Mouse (Mus musculus) hindbrain, embryonic 12.5 days (tissue): Measurements from ENCODE around the gene Mtif2. TPM values are rescaled to one million over a fixed set of nuclear protein-coding genes. Genes with fewer than 3 reads are reported as not detected.

Source experiments
- ATAC-seq: fragments of 200-750 bp; cut with Nextera tagmentation; 2 replicates; pipeline ENCODE4 v1.8.0; 2017; ENCODE audit warnings: moderate TSS enrichment; ENCODE audit not compliant: low FRiP score
- H3K27ac ChIP-seq: fragments of 300-500 bp; sonication (generic); 2 replicates; pipeline ENCODE4 v1.5.1; 2016; ENCODE audit warnings: mild to moderate bottlenecking
- H3K27me3 ChIP-seq: fragments of 300-500 bp; sonication (generic); 2 replicates; pipeline ENCODE4 v1.6.1; 2016; ENCODE audit warnings: mild to moderate bottlenecking
- H3K36me3 ChIP-seq: fragments of 300-500 bp; sonication (generic); 2 replicates; pipeline ENCODE4 v1.6.1; 2016; ENCODE audit warnings: mild to moderate bottlenecking
- H3K4me1 ChIP-seq: fragments of 300-500 bp; sonication (generic); 2 replicates; pipeline ENCODE4 v1.6.1; 2016
- H3K4me2 ChIP-seq: fragments of 300-500 bp; sonication (generic); replicated peaks from 2 replicates; pipeline ENCODE4 v1.6.1; 2016; ENCODE audit warnings: mild to moderate bottlenecking
- H3K4me3 ChIP-seq: fragments of 300-500 bp; sonication (generic); 2 replicates; pipeline ENCODE4 v1.5.1; 2016; ENCODE audit warnings: mild to moderate bottlenecking
- H3K9ac ChIP-seq: fragments of 300-500 bp; sonication (generic); 2 replicates; pipeline ENCODE4 v1.6.1; 2016; ENCODE audit warnings: mild to moderate bottlenecking, moderate library complexity
- H3K9me3 ChIP-seq: fragments of 300-500 bp; sonication (generic); replicated peaks from 2 replicates; pipeline ENCODE4 v1.6.1; 2016; ENCODE audit warnings: mild to moderate bottlenecking
- WGBS: fragments of 180-500 bp; shearing (Covaris S2); methylation state at CpG from one replicate; pipeline ENCODE4 v1.1.7; 2016; 5-methylcytosine and 5-hydroxymethylcytosine counted together
- polyA plus RNA-seq: library from polyadenylated mRNA; unstranded; fragments of >200 nt; fragmentation: Nextera tagmentation; extraction: Ambion mirVana; gene quantifications from 2 replicates; pipeline ENCODE4 v1.2.1, GENCODE M21; 2016

The Mtif2 gene
- 54.7 and 54.8 TPM in 2 replicates for polyA plus RNA-seq

DNA sequence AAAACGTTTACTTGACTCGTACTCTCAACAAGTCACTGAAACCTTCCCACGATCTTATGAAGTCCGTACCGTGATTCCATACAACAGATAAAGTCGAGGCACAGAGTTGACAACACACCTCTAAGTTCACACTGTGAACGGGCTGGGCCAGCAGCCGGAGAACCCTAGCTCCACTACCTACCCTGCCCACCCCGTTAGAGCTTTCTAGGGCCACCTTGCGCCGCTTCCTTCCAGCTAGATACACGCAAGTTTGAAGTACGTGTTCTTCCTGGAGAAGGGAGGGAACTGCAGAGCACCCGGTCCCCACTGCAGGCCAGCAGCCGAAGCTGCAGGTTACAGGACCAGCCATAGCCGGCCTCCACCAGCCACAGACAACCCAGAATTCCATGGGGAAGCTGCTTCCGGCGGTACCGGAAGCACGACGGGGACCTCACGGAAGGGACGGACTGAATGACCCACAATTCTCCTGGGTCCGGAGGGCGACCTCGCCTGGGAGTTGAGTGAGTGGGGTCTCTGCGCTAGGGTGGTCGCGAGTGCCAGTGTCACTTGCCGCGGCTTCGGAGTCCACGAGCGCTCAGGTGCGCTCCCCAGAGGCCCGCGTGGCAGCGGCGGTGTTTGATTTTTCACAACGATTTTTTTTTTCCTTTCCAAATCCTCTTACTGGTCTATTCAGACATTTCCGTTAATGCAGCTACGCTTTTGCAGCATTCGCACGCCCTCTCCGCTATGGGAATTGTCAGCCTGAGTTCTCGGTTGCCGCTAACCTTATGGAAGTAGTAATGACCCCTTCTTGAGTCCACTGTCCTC lies at the start of gene Mtif2:
Gene Mtif2, plus strand, starts transcription at position 421 of the 807 bp plus-strand sequence.
- peak; percentile 96 for ATAC-seq
- Histone ChIP-seq H3K9ac (peak within 1 kb of the TSS; percentile 77), H3K9me3 (no peaks in the 10 kb centered on the region), H3K36me3 (peaks cover 5% of the 10 kb centered on the region), H3K4me1 (peaks cover 11% of the 10 kb centered on the region), H3K27ac (peak within 1 kb of the TSS; percentile 82), H3K4me3 (peak within 1 kb of the TSS; percentile 72), H3K27me3 (no peaks in the 10 kb centered on the region), H3K4me2 (peak within 1 kb of the TSS; percentile 75)
- 2% methylated on average over 47 of the region's 47 CpGs for WGBS

DNA sequence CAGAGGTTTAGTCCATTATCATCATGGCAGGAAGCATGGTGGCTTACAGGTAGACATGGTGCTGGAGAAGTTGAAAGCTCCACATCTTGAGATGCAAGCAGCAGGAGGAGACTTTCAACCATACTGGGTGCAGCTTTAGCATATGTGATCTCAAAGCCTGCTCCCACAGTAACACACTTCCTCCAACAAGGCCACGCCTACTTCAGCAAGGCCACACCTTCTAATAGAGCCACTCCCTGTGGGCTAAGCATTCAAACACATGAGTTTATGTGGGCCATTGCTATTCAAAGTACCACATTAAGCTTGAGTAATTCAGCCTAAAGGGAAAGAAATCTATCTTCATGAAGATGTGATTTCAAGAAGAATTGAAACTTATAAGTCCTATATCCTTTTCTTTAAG lies 33.1 kb upstream of the Mtif2 start:
- no peaks in the 10 kb centered on the region for H3K9me3 ChIP-seq
- H3K36me3 ChIP-seq, result peaks cover 25% of the 10 kb centered on the region
- no peak overlapping the region for H3K27ac ChIP-seq
- WGBS, result 97% methylated on average over 1 of the region's 1 CpGs
- no peak overlapping the region for H3K4me2 ChIP-seq
- no peaks in the 10 kb centered on the region for H3K27me3 ChIP-seq
- ATAC-seq, result no peak
- H3K4me3 ChIP-seq, result no peak overlapping the region
- no peak overlapping the region for H3K9ac ChIP-seq
- H3K4me1 ChIP-seq, result no peaks in the 10 kb centered on the region

DNA sequence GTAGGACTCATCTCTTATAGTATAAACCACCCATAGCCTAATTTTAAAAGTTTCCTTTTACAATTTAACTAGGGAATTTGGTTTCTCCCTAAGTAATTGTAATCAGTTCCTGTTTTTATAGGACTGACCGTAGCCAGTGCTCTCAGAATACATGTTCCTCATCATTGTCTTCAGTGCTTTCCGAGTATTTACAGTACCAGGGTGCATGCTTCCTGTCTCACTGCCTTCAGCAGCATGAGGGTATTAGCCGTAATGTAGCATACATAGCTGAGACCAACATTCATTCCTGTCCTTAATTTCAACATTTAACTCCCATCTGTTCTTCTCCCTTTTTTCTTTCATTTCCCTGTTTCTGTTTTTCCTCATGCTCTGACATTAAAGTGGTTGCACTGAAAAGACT lies 29.2 kb upstream of the Mtif2 start:
- Histone ChIP-seq H3K27me3 (no peaks in the 10 kb centered on the region), H3K9ac (no peak overlapping the region), H3K4me1 (no peaks in the 10 kb centered on the region), H3K4me2 (no peak overlapping the region), H3K9me3 (no peaks in the 10 kb centered on the region), H3K27ac (no peak overlapping the region), H3K36me3 (peaks cover 36% of the 10 kb centered on the region), H3K4me3 (no peak overlapping the region)
- 82% methylated on average over 3 of the region's 3 CpGs for WGBS
- no peak for ATAC-seq

DNA sequence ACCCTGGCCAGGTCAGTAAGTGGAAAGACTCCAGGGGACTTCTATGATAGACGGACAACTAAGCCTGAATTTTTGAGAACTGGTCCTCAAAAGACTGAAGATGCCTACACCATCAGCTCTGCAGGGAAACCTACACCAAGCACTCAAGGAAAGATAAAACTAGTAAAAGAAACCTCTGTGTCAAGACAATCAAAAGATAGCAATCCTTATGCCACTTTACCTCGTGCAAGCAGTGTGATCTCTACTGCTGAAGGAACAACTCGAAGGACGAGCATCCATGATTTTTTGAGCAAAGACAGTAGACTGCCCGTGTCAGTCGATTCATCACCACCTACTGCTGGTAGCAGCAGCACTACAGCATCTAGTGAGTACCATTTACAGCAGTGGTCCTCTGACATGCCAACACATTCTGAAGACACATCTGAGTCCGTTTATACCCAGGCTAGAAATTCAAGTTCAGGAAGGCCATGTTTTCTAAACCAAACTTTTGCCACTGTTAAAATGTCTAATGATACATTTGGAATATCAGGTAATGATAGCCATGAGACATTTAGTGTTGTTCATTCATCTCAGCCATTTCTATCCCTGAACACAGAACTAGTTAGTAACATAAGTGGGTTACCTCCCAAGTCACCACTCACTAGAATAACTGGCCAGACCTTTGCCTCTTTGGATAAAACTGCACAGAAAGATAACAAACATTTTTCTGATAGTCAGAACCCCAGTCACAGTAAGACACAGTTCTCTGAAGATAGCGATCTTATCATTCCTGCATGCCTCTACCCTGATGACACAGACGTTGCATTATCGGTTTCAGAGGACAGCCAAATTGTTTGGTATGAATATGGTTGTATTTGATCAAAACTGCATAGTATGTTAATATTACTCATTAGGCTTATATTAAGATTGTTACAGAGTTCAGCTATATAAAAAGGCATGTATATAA lies 22.0 kb upstream of the Mtif2 start:
- 94% methylated on average over 10 of the region's 10 CpGs for WGBS
- H3K4me3 ChIP-seq, result no peak overlapping the region
- H3K4me1 ChIP-seq, result no peaks in the 10 kb centered on the region
- H3K27me3 ChIP-seq, result no peaks in the 10 kb centered on the region
- ATAC-seq, result no peak
- H3K36me3 ChIP-seq, result peaks cover 40% of the 10 kb centered on the region
- no peaks in the 10 kb centered on the region for H3K9me3 ChIP-seq
- no peak overlapping the region for H3K4me2 ChIP-seq
- no peak overlapping the region for H3K9ac ChIP-seq
- H3K27ac ChIP-seq, result no peak overlapping the region

DNA sequence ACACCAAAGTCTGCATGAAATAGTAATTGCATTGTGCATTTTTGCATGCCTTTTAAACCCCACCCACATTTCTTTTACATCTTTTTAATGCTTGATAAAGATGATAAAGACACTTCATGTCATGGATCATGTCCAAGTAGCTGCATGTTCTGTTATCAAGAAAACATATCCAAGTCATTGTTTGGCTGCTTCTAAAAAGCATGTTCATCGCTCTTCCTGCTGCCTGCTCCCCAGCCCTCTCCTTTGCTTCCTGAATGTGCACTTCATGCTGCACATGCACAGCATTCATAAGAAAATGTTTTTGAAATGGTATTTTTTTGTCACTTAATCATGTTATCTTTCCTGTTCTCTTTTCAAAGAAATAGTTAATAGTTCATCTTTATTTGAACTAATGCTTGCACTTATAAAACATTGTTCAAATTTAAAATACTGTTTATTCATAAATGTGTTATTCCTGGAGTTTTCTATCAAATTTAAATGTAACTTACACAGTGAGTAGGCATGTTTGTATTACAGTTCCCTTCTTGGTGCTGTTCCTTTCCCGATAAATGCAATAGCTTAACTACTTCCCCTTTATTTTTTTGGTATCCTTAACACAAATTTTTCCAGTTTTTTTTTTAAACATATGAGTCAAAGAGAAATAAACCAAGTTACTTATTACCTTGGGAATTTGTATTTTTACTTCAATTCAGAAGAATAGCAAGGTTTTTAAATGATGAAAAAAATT lies 21.1 kb upstream of the Mtif2 start:
- H3K4me2 ChIP-seq, result no peak overlapping the region
- 94% methylated on average over 2 of the region's 2 CpGs for WGBS
- H3K4me3 ChIP-seq, result no peak overlapping the region
- no peak for ATAC-seq
- no peaks in the 10 kb centered on the region for H3K9me3 ChIP-seq
- peaks cover 35% of the 10 kb centered on the region for H3K36me3 ChIP-seq
- no peak overlapping the region for H3K27ac ChIP-seq
- no peaks in the 10 kb centered on the region for H3K27me3 ChIP-seq
- H3K9ac ChIP-seq, result no peak overlapping the region
- no peaks in the 10 kb centered on the region for H3K4me1 ChIP-seq

DNA sequence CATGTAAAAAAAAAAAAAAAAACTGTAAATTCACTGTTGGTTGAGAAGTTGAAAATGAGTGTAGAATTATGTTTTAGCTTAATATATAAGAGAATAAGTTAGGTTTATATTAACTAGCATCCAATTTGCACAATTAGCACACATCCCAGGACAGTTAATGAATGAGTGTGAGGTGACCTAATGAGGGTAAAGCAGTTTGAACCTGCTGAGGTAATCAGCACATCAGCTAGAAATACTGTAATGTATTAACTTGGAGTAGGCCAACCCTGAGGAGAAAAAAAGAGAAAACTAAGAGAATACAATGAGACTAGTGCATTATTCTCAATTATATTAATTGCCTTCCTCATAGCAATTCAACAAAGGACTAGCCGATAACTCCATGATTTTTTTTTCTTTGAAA lies 16.8 kb upstream of the Mtif2 start:
- ATAC-seq, result no peak
- no peaks in the 10 kb centered on the region for H3K9me3 ChIP-seq
- 93% methylated on average over 1 of the region's 1 CpGs for WGBS

DNA sequence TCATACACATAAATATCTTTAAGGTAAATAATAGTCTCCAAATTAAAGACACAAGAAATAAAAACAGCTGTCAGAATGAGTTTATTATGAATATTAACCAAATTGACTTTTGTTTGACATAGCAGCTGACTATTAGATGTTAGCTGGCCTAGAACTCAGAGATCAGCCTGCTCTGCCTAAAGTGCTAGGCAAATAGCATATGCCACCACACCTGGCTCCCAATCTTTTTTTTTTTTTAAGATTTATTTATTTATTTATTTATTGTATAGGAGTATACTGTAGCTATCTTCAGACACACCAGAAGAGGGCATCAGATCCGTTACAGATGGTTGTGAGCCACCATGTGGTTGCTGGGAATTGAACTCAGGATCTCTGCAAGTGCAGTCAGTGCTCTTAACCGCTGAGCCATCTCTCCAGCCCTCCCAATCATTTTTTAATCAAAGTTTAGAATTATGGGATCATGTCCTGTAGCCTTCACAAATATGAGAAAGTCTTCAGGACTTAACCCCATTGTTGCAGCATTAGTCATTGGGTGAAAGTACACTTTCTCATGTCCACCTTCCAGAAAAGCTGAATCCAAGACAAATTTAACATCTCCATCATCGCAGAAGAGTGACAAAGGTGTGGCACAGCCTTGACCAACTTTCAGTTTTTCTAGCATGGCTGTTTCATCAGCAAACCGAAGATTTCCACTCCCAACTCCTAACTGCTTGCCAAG lies 13.2 kb upstream of the Mtif2 start:
- H3K9ac ChIP-seq, result no peak overlapping the region
- H3K9me3 ChIP-seq, result no peaks in the 10 kb centered on the region
- no peak overlapping the region for H3K4me2 ChIP-seq
- peaks cover 3% of the 10 kb centered on the region; the same call in 1 of the 2 replicates for H3K4me1 ChIP-seq
- no peak overlapping the region for H3K4me3 ChIP-seq
- no peaks in the 10 kb centered on the region for H3K27me3 ChIP-seq
- 93% methylated on average over 4 of the region's 4 CpGs for WGBS
- H3K36me3 ChIP-seq, result peaks cover 10% of the 10 kb centered on the region
- no peak for ATAC-seq
- H3K27ac ChIP-seq, result no peak overlapping the region

More for the DNA sequence above, 16.8 kb upstream of the Mtif2 start:
- Histone ChIP-seq H3K36me3 (peaks cover 24% of the 10 kb centered on the region), H3K4me3 (no peak overlapping the region), H3K4me2 (no peak overlapping the region), H3K9ac (no peak overlapping the region), H3K27me3 (no peaks in the 10 kb centered on the region), H3K4me1 (peaks cover 3% of the 10 kb centered on the region; the same call in 1 of the 2 replicates), H3K27ac (no peak overlapping the region)

DNA sequence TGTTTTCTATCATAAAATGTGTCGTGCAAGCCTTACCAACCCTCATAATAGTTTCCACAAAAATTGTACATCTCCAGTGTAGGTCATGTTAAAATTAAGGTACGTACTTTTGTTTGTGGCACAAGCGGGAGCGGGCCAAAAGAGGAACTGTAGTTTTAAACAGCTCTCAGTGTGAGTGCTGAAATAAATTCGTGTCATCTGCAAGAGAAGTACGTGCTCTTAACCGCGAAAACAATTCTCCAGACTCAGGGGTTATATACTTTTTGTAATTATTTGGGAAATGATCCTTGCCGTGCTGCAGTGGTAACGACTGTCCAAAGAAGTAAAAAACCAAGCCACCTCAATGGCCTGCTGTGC lies 11.9 kb upstream of the Mtif2 start:
- H3K4me1 ChIP-seq, result peaks cover 3% of the 10 kb centered on the region; the same call in 1 of the 2 replicates
- peaks cover 10% of the 10 kb centered on the region for H3K36me3 ChIP-seq
- H3K27ac ChIP-seq, result peak overlapping the region; percentile 76; the same call in 1 of the 2 replicates
- H3K4me2 ChIP-seq, result peak overlapping the region; percentile 68
- no peaks in the 10 kb centered on the region for H3K9me3 ChIP-seq
- H3K9ac ChIP-seq, result peak overlapping the region; percentile 64
- no peaks in the 10 kb centered on the region for H3K27me3 ChIP-seq
- H3K4me3 ChIP-seq, result peak overlapping the region; percentile 56
- 29% methylated on average over 10 of the region's 10 CpGs for WGBS
- peak; percentile 1; the same call in 1 of the 2 replicates for ATAC-seq

DNA sequence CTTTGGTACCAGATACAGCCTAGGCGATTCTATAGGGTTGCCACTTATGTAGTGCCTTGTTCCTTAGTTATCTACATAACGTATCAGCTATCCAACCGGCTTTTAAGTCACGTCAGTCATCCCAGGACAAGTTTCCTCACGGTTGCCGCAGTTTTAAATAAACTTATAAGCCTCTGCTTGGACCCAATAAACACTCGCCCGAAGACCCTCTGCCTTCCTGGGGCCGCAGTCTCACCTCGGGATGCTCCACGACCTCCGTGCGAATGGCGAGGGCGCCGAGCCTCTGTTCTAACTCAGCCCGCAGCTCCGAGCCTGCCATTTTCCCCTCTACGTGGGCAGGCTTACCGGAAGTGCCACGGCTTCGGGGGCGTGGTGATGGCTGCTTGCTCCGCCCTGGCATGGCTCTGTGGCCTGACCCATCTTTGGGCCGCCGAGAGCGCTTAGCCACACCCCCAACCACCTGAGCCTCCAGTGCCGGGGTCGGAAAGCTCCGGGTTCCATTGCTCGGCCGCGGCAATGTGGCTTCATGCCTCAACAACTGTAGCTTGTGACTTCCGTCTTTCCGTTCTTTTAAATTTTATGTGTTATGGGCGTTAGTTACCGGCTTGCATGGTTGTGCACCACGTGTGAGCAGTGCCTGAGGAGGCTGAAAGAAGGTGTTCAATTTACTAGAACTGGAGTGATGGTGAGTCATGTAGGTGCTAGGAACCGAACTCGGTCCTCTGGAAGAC lies 11.4 kb upstream of the Mtif2 start, which contains the start of gene Prorsd1:
Gene Prorsd1, minus strand, starts transcription at position 352 of the 731 bp plus-strand sequence.
- peak within 1 kb of the TSS; percentile 68 for H3K4me2 ChIP-seq
- no peaks in the 10 kb centered on the region for H3K9me3 ChIP-seq
- peak within 1 kb of the TSS; percentile 76 for H3K27ac ChIP-seq
- peak within 1 kb of the TSS; percentile 56 for H3K4me3 ChIP-seq
- H3K4me1 ChIP-seq, result peaks cover 3% of the 10 kb centered on the region; the same call in 1 of the 2 replicates
- H3K9ac ChIP-seq, result peak within 1 kb of the TSS; percentile 64
- ATAC-seq, result peak; percentile 98
- H3K27me3 ChIP-seq, result no peaks in the 10 kb centered on the region
- 3% methylated on average over 40 of the region's 40 CpGs for WGBS
- peaks cover 10% of the 10 kb centered on the region for H3K36me3 ChIP-seq

DNA sequence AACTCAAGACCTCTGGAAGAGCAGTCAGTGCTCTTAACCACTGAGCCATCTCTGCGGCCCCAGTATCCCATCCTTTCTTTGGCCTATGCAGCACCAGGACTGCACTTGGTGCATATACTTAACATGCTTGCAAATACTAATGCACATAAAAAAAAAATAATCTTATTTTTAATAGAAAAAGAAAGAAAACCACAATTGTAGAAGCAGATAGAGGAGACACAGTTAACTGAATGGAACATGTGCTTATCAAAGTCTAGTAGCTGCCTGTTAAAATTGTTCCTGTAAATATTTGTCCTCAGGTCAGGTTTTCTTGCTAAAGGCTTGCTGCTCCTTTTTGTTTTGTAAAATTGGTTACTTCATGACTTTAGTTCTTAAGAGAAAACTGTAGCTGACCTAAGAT lies 12.0 kb downstream of the Mtif2 start:
- Histone ChIP-seq H3K9ac (no peak overlapping the region), H3K9me3 (no peaks in the 10 kb centered on the region), H3K4me2 (no peak overlapping the region), H3K36me3 (peaks cover 54% of the 10 kb centered on the region), H3K4me1 (no peaks in the 10 kb centered on the region), H3K4me3 (no peak overlapping the region), H3K27ac (no peak overlapping the region), H3K27me3 (no peaks in the 10 kb centered on the region)
- no peak for ATAC-seq
- 91% methylated on average over 1 of the region's 1 CpGs for WGBS
